Mouse (Mus musculus): ENCODE data around the gene Olfr132. TPM values are rescaled to one million over a fixed set of nuclear protein-coding genes. Genes with fewer than 3 reads are reported as not detected.
"Not testable (repeated sequence)": the region's sequence is repeated elsewhere in the genome, so short reads cannot be mapped to it uniquely, and the experiment has no call there.

Gene Olfr132
- not detected for total RNA-seq (2022)

- no peak for DNase-seq (ENCODE audit: low spot score in 2 of 2)
Observed at GRCm38 (mm10) chr17:38134426-38134825, at the start of gene Olfr132. Gene Olfr132, minus strand, starts transcription at chr17:38134526.

- DNase-seq (ENCODE audit: low spot score in 2 of 2): no peak
Observed at GRCm38 (mm10) chr17:38171088-38171487, 36.8 kb upstream of the Olfr132 start, which contains the start of gene Olfr134. Gene Olfr134, plus strand, starts transcription at chr17:38171388.

- DNase-seq (ENCODE audit: low spot score in 2 of 2): no peak
Observed at GRCm38 (mm10) chr17:38144981-38145380, 10.7 kb upstream of the Olfr132 start, which contains the start of gene Olfr133. Gene Olfr133, plus strand, starts transcription at chr17:38145281.

GRCm38 (mm10) chr17:38125371-38125770, 9.0 kb downstream of the Olfr132 start:
- not testable (repeated sequence) for DNase-seq (ENCODE audit: low spot score in 2 of 2)

- not testable (repeated sequence) for DNase-seq (ENCODE audit: low spot score in 2 of 2)
Observed at GRCm38 (mm10) chr17:38124199-38124598, 10.1 kb downstream of the Olfr132 start.

- DNase-seq (ENCODE audit: low spot score in 2 of 2): no peak
Observed at GRCm38 (mm10) chr17:38088593-38088992, 45.7 kb downstream of the Olfr132 start, which contains the start of gene Olfr131. Gene Olfr131, minus strand, starts transcription at chr17:38088693.

- DNase-seq (ENCODE audit: low spot score in 2 of 2): no peak
Observed at GRCm38 (mm10) chr17:38082364-38082763, 52.0 kb downstream of the Olfr132 start.

Other genes starting within 250 kb of the Olfr132 start
- not detected for gene Olfr127, start 234.1 kb downstream of the Olfr132 start, total RNA-seq (2022)
- gene Olfr128, start 214.0 kb downstream of the Olfr132 start, total RNA-seq (2022): not detected
- gene Olfr761, start 181.4 kb downstream of the Olfr132 start, total RNA-seq (2022): not detected
- not detected for gene Olfr129, start 74.4 kb downstream of the Olfr132 start, total RNA-seq (2022)
- gene Olfr130, start 70.6 kb downstream of the Olfr132 start, total RNA-seq (2022): not detected
- gene Olfr131, start 45.8 kb downstream of the Olfr132 start, total RNA-seq (2022): not detected
- gene Olfr133, start 10.8 kb upstream of the Olfr132 start, total RNA-seq (2022): not detected
- gene Olfr134, start 36.9 kb upstream of the Olfr132 start, total RNA-seq (2022): not detected
- gene Olfr135, start 69.8 kb upstream of the Olfr132 start, total RNA-seq (2022): not detected
- not detected for gene Olfr138, start 126.5 kb upstream of the Olfr132 start, total RNA-seq (2022)
- not detected for gene Olfr137, start 173.0 kb upstream of the Olfr132 start, total RNA-seq (2022)
- not detected for gene Olfr136, start 195.3 kb upstream of the Olfr132 start, total RNA-seq (2022)

All from layer of hippocampus, adult 8-10 months (tissue).